Comparison of ENCODE assay signal across 21 mouse cellular contexts in the genomic region with DNA sequence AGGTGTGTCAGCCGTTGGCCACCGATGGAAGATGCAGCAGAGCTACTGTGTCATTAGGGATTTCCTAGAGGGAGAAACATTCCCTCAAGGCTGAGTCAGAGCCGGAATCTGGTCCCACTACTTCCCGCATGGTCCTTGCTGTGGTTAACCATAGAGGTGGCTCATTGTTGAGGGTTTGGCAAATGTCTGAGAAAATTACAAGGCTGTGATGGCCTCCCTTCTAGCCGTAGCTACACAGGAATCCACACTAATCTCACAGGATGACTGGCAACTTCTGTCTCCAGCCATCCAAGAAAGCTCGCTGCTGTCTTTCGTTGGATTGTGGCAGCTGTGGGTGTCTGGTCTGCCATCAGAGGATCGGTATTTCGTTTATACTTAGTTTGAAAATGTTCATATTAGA. TPM values are rescaled to one million over a fixed set of nuclear protein-coding genes. Genes with fewer than 3 reads are reported as not detected.
"Had no signal": no experiment of that assay in that cellular context is flagged by ENCODE, and none has a peak within 500 bp of the region (broad histone marks: within the 10 kb centered on the region; RNA-seq: fewer than 3 reads in every experiment).

No protein-coding gene starts in this region.

- DNase-seq: kidney, adult 2 months; layer of hippocampus, adult 9-11 months; layer of hippocampus, postnatal 36 days; left cerebral cortex, postnatal 4 days; liver, postnatal 0 days; lung, embryonic 14.5 days; right cerebral cortex, adult 18-20 months; right cerebral cortex, postnatal 14 days; right cerebral cortex, postnatal 4 days; thymus, adult 2 months; thymus, postnatal 25 days had no signal

- H3K4me3 ChIP-seq: layer of hippocampus, adult 2 months; limb, embryonic 12.5 days; limb, embryonic 15.5 days; midbrain, embryonic 13.5 days; neural tube, embryonic 12.5 days; neural tube, embryonic 15.5 days had no signal

- H3K27me3 ChIP-seq: limb, embryonic 15.5 days; midbrain, embryonic 13.5 days; neural tube, embryonic 12.5 days; neural tube, embryonic 15.5 days had no signal

- H3K36me3 ChIP-seq: limb, embryonic 12.5 days; limb, embryonic 15.5 days; midbrain, embryonic 13.5 days; neural tube, embryonic 12.5 days; neural tube, embryonic 15.5 days had no signal

- ATAC-seq: liver, postnatal 0 days; lung, postnatal 0 days; midbrain, embryonic 13.5 days had no signal

RNA-seq across cellular contexts. Expression of gene Dlx2, which starts 42.6 kb away (rescaled TPM):
- polyA plus RNA-seq: kidney, adult 2 months; kidney, embryonic 14.5 days; kidney, postnatal 0 days; liver, postnatal 0 days; lung, postnatal 0 days; macrophage had no signal
